Mouse (Mus musculus) T-cell, adult 2 months (primary cell): ENCODE data around the gene Dtymk.
"Not testable (repeated sequence)": the region's sequence is repeated elsewhere in the genome, so short reads cannot be mapped to it uniquely, and the experiment has no call there.

Source experiments
- DNase-seq: peaks from one replicate; pipeline ENCODE4 v3.0.0; 2022; ENCODE audit warnings: low spot score

The Dtymk gene

DNA sequence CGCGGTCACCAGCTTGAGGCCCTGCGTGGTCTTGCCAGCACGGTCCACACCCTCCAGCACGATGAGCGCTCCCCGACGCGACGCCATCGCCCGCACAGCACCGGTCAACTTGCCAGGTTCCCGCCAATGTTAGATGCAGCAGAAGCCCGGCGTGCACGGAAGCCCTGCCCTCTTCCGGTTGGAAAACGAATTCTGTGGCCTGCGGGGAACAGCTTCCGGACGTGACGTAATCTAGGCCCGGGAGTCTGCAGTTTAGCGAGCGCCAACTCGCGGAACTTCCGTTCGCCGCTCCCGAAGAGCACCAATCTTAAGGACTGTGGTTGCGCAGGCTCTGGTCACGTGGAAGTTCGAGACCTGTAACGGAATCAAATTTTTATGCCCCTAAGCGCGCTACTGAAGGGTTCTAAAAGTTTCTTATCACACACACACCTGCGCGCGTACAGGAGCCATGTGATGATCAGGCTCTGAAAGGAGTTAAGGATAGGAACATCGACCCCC is at the start of gene Dtymk:
TSS of gene Dtymk (minus strand) at position 194 of the 498 bp plus-strand sequence.
- DNase-seq = peak; percentile 92

DNA sequence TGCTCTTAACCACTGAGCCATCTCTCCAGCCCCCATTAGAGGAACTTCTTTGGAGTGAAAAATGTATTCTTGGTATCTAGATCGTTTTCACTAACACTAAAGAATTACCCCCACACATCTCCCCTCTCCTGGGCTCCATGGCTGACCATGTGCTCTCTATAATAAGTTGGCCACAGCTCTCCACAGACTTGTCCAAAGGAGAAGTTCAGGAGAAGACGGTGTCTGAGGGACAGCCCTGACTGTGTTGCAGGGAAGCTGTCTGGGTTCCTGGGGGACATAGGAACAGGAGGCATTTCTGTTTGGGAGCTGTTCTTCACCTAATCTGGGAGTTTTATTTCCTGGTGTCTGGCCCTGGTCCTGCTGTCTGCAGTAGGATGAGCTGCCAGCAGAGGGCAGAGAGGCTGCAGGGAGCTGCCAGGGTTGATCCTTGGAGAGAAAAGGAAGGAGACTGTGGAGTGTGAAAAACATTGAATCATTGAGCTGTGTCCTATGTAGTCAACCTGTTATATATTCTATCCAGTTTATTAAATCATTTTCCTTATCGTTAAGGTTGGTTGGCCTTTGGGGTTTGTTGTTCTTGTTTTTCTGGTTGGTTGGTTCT is 44.1 kb upstream of the Dtymk start:
- not testable (repeated sequence) for DNase-seq

DNA sequence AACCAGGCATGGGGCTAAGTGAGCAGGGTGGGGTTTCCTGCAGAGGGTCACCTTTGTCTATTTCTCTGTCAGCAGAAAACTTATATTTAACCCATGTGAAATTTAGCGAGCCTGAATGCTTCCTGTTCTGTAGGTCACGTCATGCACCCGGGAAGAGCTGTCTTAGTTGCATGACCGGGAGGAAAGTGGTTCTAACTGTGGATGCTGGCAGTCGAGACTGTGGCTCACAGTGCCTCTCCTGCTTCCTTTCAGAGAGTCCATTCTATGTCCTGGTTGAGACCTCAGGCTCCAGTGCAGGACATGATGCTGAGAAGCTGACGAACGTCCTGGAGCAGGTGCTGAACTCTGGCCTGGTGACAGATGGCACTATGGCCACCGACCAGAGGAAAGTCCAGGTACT is 36.8 kb upstream of the Dtymk start:
- DNase-seq = not testable (repeated sequence)

DNA sequence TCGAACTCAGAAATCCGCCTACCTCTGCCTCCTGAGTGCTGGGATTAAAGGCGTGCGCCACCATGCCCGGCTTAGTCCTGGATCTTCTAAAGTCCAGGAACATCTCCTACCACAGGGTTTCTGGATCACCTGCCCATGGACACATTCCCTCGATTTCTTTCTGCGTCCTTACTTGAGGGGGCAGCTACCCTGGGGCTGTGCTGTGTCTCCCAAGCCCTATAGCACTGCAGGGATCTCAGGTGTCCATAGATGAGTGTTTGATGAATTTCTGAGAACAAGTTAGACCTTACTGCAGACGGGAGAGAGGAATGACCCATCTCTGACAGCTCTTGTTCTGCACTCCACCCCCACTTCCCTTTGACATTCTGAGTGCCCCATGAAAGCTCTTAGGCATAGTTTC is 35.6 kb upstream of the Dtymk start:
- DNase-seq = no peak

DNA sequence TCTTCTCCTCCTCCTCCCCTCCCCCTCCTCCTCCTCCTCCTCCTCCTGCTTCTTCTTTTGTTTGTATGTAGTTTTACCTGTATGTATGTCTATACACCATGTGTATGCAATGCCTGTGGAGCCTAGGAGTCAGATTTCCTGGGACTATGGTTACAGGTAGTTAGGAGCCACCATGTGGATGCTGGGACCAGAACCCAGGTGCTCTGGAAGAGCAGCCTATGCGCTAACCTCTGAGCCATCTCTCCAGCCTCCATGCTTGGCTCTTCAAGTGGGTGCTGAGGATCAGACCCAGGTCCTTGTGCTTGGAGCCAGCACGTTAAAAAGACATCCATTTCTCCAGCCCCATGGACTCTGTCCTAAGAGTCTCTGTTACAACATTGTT is 34.8 kb upstream of the Dtymk start:
- no peak for DNase-seq

DNA sequence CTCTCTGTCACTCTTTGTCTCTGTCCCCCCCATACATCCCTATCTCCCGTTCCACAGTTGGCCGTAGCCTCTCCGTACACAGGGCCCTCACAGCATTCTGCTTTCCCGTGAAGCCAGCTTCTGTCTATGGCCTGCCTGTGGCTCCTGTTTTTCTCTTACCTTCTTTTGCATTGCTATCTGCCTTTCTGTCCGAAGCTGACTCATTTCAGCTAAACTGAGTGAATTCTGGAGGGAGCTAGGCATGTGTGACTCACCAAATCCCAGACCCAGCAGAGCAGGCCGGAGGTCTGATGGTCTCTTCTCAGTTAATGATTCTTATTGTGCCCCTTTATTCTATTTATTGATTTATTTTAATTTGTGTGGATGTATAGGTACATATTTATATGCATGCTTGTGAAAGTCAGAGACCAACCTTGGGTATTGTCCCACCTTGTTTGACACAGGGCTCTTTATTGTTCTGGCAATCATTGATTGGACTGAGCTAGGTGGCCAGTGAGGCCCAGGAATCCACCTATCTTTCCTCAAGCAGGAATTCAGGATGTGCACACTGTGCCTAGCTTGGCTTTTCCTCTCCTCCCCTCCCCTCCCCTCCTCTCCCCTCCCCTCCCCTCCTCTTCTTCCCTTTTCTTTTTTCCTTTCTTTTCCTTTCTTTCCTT is 34.3 kb upstream of the Dtymk start:
- no peak for DNase-seq

DNA sequence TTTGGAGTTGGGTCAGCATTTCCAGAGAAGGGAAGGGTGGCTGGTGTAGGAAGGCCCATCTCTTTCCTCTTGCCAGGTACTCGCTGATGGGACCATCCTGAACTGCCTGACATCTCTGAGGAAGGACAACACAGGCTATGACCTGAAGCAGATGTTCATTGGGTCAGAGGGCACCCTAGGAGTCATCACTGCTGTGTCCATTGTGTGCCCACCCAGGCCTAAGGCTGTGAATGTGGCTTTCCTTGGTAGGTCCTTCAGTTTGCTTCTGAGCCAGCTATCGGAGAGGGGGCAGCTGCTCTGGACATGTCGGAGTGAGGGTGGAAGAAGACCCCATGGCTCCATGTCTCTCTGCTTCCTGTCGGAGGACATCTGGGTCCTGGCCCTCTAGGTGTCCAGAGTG is 33.5 kb upstream of the Dtymk start:
- no peak for DNase-seq

DNA sequence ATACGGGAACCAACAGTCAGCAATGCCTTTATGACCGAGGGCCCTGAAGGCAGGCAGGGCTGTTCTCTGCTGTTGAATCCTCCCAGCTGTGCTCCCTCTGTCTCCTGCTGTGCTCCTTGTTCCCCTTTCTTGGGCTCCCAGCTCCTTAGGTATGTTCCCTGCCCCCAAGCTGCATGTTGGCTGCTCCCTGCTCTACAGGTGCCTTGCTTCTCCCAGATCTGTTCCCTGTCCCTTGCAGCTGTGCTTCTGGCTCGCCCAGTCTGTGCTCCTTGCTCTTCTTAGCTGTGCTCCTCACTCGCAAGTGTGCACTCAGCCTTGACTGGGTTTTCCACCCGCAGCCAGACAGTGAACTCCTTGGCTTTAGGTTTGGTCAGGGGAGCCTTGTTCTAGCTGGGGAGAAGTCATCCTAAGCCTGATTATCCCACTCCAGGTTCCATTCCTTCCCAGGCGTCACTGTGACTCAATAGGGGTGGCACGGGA is 33.0 kb upstream of the Dtymk start:
- DNase-seq = no peak

DNA sequence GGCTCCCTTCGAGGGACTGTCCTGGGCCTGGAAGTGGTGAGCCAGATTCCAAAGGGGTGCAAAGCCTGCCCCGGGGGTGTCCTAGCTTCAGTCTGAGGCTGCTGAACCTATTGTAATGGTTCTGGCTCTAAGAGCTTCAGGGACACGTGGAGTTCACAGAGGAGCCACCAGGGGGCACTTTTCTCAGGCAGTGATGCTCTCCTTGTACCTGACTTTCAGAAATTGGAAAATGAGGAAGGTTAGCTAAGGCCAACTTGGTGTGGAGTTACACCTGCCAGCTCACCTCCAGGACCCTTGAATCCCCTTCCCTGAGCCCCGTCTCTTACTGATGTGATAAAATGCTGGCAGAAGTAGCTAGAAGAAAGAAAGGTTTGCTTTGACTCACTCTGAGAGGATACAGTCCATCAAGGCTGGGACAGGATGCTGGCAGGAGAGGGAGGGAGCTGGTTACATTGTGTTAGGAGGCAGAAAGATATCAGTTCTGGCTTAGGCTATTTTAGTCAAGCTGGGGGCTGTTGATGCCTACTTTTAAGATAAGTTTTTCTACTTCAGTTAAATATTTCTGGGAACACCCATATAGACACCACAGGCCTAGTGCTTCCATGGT is 31.1 kb upstream of the Dtymk start:
- DNase-seq = not testable (repeated sequence)

DNA sequence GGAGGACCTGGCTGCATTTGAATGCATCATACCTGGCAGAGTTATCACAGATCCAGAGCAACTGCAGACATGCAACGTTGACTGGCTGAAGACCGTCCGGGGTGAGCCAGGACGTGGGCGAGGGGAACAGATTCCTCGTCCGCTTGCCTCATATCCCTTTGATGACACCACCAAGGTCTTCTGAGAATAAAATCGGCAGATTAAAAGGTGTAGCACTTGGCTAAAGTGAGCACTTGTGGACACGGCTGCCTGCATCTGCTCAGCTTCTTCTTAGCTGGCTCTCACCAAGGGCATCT is 24.8 kb upstream of the Dtymk start:
- DNase-seq = no peak

DNA sequence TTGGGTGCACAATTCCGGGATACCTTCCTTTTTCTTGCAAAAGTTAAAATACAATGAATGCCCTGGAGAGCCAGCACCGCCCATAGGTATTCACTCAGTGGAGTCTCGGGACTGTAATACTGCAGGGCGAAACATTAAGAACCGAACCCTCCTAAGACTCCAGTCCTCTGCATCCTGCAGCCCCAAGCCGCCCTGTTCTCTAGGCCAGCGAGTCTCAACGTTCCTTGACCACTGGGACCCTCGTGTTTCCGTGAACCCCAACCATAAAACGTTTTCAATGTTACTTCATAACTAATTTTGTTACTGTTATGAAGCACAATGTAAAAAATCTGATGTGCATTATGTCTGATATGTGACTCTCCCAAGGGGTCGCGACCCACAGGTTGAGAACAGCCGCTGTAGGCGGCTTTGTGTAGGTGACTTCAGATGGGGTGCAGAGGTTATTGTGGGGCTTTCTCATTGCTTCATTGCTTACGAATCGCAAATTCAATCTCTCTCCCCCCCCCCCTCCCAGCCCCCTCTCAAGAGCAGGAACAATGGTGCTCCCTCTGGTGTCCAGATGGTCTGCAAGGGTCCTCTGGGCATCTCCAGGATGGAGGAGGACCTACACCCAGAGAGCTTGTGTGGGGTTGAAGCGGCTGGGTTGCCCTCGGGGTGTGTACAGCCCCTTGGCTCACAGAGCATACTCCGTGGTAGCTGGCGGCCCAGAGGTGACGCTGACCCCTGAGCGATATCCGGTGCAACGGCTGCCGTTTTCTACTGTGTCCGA is 24.2 kb upstream of the Dtymk start:
- DNase-seq = no peak

DNA sequence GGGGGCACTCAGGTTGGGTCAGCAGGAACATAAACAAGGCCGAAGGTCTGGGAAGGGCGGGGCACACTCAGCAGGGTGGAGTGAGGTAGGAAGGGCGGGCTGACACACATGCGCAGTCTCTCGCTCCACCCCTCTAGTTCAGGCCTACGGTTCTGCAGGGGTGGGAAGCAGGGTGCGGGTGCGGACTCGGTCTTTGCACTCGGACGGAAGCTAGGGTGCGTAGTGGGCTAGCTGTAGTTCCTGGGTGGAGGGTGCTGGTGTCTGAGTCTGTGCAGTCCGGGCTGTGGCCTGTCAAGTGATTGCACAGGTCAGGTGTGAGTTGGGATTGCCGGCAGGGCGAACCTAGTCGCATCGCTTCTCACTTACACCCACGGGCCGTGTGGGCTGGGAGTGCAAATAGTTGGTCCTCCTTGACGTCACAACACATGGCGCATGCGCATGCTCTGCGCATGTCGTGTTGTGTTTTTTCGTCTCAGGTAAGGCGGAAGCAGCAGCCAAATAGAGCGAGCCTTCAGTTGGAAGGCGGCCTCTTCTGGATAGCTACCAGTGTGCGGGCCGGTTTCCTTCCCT is 23.5 kb upstream of the Dtymk start:
- DNase-seq = peak; percentile 96

DNA sequence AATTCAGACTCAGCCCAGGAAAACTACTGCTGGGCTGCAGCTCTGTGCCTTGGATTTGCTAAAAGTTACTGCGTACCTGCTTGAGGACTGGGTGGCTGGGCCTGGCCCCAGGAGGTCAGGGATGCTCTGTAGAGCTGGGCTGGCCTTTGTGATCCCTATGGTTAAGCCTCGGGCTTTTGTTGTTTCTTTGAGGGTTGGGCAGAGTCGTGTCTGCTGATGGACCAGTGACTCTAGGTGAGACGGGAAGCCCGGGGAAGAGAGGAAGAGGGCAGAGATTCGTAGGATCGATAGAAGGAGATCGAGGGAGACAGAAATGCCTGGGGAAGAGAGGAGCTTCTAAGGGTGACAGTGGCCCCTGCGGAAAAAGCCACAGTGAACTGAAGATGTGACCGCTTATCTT is 22.9 kb upstream of the Dtymk start, which contains the start of gene D2hgdh:
TSS of gene D2hgdh (plus strand) at position 301 of the 400 bp plus-strand sequence.
- DNase-seq = no peak

DNA sequence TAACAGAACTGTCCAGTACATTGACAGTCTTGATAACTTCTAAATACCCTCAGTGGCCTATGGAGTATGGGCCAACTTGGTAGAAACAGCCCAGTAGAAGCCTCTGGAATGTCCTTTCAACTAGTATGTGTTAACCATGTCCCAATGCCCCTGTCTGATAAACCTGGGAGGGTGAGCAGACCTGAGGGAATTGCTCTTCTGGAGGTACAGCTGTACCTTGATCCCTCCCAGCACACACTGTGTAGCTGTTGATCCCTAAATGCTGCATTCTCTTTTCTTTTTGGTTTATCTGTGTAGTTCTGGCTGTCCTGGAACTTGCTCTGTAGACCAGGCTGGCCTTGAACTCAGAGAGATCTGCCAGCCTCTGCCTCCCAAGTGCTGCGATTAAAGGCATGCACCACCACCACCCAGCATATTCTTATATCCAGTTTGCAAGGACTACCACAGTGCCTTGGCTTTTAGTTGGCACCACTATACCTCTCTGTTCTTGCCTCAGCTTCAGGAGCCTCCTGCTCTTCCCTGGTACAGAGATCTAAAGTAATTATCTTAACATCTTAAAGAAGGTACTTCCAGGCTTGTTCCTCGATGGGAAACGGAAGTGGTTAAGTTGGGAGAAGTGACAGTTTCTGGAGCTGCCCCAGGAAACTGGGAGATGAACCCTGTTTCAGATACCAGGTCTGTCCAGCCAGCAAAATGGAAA is 22.2 kb upstream of the Dtymk start:
- no peak for DNase-seq

DNA sequence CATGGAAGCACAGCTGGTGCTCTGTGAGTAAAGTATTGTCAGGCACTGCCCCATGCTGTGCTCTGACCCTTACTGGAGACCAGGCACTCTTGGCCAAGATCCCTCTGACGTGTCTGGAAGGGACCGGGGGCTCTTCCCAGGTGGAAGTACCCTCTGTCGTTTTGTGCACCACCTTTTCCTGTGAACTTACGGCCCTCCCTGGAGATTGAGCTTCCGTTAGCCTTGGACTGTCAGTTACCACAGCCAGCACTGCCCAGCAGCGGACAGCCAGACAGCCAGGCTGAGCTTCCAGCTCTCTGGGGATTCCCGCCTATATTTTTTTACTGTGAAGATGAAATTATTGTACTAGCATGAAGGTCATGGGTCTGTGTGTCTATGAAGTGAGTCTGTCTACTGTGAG is 17.0 kb upstream of the Dtymk start:
- no peak for DNase-seq

DNA sequence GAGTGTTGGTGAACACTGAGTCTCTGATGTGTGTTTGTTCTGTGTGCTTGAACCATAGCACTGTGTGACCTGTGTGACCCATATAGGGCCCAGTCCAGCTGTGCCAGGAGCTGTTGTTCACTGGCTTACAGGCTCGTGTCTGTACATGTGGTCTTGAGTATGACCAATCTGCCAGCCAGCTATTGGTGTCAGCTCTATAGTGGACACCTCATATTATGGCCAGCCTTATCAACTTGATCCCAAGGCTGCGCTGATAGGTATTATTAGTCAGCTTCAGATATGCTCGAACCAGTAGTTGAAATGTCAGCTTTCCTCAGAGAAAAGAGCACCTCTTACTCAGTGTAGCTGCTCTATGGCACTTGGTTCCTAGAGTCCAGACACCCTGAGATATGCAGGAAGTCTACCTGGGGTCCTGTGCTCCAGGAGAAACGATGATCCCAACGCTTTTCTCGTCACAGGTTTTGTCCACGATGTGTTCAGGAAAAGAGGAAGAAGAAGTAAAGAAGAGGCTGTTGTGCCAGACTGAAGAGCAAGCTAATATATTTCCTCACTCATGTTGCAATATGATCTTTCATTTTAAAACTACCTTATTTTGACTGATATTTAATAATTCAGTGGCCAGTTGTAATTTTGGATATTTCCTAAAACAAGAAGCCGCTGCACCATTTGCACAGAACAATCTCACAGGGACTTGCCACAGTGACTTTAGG is 16.2 kb upstream of the Dtymk start:
- no peak for DNase-seq

DNA sequence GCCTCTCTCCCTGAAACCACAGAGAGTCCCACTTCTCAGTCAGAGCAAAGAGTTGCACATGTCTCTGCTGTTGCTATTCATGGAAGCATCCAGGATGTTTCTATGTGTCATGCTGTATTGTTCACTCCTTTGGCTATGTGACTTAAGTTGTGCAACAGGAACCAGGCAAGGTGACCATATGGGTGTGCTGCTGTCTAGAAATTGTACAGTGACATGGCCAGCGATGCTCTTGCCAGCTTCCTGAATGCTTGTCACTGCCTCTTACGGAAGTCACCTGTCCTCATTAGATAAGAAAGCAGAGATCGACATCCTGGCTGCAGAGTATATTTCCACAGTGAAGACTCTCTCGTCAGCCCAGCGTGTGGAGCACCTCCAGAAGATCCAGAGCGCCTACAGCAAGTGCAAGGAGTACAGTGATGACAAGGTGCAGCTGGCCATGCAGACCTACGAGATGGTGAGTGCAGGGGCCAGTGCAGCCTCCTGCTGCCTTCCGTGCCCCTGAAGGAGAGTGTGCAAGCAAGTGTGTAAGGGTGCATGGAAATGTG is 9.8 kb upstream of the Dtymk start:
- no peak for DNase-seq

DNA sequence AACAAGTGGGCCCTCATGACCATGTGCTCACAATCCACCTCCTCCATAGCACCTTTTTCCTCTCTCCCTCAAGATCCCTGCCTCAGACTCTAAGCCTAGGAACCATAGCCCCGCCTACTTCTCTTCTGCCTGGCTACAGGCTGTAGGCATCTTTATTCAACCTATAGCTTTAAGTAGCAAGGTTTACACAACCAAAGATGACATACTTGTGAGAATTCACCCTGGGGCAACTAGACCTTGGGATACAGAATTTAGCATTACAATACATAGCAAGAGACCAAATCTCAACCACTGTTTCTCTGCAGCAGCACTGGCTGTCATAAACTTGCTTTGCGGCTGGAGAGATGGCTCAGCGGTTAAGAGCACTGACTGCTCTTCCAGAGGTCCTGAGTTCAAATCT is 8.3 kb upstream of the Dtymk start:
- DNase-seq = no peak

DNA sequence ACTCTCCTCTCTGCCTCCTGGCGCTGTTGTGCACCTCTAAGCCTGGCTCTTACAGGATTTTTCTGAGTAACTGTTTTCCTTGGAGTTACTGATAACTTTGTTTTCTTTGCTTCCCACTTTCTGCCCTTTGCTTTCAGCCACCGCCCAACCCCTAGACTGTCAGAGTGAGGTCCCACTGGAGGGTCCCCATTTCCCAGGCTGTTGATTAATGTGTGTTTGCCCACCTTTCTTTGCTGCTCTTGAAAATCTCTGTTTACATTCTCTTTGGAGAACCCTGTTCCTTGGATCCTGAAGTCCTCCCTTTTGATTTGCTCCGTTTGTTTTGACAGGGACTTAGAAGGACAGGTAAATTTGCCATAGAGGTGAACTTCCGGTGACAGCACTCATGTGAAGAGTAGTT is 7.1 kb upstream of the Dtymk start:
- DNase-seq = no peak

DNA sequence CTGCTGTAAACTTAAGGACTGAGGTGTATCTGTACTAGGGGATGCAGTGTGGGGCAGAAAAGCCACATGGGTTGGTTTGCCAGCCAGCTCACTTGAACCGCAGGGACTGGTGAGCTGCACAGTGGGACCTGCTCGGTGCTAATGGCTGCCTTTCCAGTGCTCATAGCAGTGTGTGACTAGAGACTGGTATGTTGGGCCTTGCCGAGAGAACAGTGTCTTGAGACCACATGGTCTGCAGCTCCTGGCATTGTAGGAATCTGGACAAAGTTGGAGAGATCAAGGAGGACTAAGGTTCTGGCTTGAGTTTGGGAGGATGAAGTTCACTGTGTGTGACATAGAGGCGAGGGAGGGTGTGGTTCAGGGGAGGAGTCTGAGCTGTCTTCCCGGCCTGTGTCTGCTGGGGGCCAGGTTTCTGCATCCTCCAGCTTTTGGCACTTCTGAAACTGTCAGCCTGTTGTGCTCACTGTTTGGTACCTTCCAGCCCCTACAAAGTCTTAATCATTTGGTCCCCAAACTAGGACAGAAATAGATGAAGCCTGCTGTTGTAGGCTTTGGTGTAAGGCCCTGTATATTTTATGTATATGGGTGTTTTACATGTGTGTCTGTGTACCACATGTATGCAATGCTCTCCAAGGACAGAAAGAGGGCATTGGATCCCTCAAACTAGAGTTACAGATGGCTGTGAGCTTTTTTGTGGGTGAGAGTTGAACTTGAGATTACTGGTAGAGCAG is 3.7 kb upstream of the Dtymk start:
- no peak for DNase-seq
